Comparison of ENCODE assay signal across 8 mouse cellular contexts in the genomic region with DNA sequence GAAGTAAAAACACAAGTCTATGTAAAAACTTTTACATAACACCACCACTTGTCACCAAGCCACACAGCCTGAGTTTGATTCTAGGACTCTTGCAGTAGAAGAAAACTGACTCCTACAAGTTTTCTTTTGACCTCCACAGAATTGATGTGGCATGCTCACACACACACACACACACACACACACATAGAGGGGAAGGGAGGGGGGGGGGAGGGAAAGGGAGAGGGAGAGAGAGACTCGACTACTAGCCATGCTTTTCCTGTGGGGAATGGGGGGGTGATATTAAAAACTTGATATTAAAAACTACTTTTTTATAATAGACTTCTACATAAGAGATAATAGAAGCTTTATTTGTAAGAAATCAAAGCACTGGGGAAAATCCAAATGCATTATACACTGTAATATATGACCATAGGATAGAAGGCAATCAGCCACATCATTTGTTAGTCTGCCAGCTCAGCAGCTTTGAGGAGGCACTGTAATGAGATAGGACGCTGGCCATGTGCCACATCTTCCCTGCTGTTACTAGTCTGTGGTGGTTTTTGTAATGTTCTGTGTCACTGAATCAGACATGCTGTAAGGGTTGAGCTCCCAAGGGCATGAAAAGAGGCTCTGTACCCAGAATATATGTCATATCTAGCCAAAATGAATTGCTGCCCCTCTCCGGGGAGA.
DNase-seq lines count a peak whose midpoint lies in the region; ATAC-seq and TF ChIP-seq lines count a peak whose summit lies in the region.

No protein-coding gene starts in this region.

- H3K9ac ChIP-seq in lung, embryonic 15.5 days = no peak overlapping the region
- no peak overlapping the region for H3K9ac ChIP-seq in forebrain, embryonic 12.5 days

- WGBS in lung, embryonic 15.5 days = 39% methylated on average over 3 of the region's 3 CpGs
- 38% methylated on average over 3 of the region's 3 CpGs for WGBS in lung, adult 2 months
- 53% methylated on average over 3 of the region's 3 CpGs for WGBS in forebrain, embryonic 12.5 days

- DNase-seq in adrenal gland, adult 2 months = peak; percentile 33
- no peak for DNase-seq in adrenal gland, adult 18-20 months (ENCODE audit: low spot score in 2 of 2)
- DNase-seq in lung, adult 2 months = no peak
- peak; percentile 14 to 17 for DNase-seq in layer of hippocampus, postnatal 36 days
- no peak for DNase-seq in urinary bladder, adult 2 months (ENCODE audit: low spot score)

- no peaks in the 10 kb centered on the region for H3K27me3 ChIP-seq in lung, embryonic 15.5 days
- 0 out of 2 replicates have a peak, but pooled peaks cover under 1% of the 10 kb centered on the region for H3K27me3 ChIP-seq in forebrain, embryonic 12.5 days

- H3K9me3 ChIP-seq in lung, embryonic 15.5 days = no peaks in the 10 kb centered on the region
- H3K9me3 ChIP-seq in forebrain, embryonic 12.5 days = no peaks in the 10 kb centered on the region

- no peak overlapping the region for H3K4me3 ChIP-seq in lung, embryonic 15.5 days
- H3K4me3 ChIP-seq in lung, adult 2 months (replicated peaks; ENCODE audit: extremely low read depth, low read depth, low read length) = no peak overlapping the region
- H3K4me3 ChIP-seq in forebrain, embryonic 12.5 days (replicated peaks) = no peak overlapping the region

- peak overlapping the region; percentile 41; the same call in 1 of the 2 replicates for H3K27ac ChIP-seq in lung, embryonic 15.5 days
- H3K27ac ChIP-seq in forebrain, embryonic 12.5 days = peak overlapping the region; percentile 19; the same call in 1 of the 2 replicates

- peak; percentile 87 for ATAC-seq in lung, embryonic 15.5 days (ENCODE audit: borderline replicate concordance, extremely low read depth, low FRiP score, low TSS enrichment)
- ATAC-seq in forebrain, embryonic 12.5 days (ENCODE audit: low FRiP score) = peak; percentile 87; the same call in 1 of the 2 replicates
- ATAC-seq in granulocyte monocyte progenitor cell, adult 5-6 weeks (replicated peaks; ENCODE audit: poor library complexity, severe bottlenecking) = no peak

- peaks cover 5% of the 10 kb centered on the region for H3K4me1 ChIP-seq in lung, embryonic 15.5 days
- H3K4me1 ChIP-seq in lung, adult 2 months (ENCODE audit: control insufficient read depth, insufficient read depth, low read length) = no peaks in the 10 kb centered on the region
- no peaks in the 10 kb centered on the region for H3K4me1 ChIP-seq in forebrain, embryonic 12.5 days

- no peaks in the 10 kb centered on the region for H3K36me3 ChIP-seq in lung, embryonic 15.5 days
- no peaks in the 10 kb centered on the region for H3K36me3 ChIP-seq in forebrain, embryonic 12.5 days (replicated peaks)

- H3K4me2 ChIP-seq in lung, embryonic 15.5 days = no peak overlapping the region
- no peak overlapping the region for H3K4me2 ChIP-seq in forebrain, embryonic 12.5 days

- no peak for TF ChIP-seq CTCF in lung, adult 2 months (IDR thresholded peaks at IDR 0.05; ENCODE audit: insufficient read depth, low read length)

- TF ChIP-seq POLR2A in lung, adult 2 months (IDR thresholded peaks at IDR 0.05; ENCODE audit: borderline replicate concordance, extremely low read depth, low read depth, low read length) = no peak

Comparison
In these comparisons a context has a peak if more than half of its experiments do, and no peak if none do; other contexts are left out.
1. DNase-seq: peak in adrenal gland, adult 2 months (single experiment) and layer of hippocampus, postnatal 36 days (2 of 2); none in adrenal gland, adult 18-20 months (0 of 2), lung, adult 2 months (single experiment) and urinary bladder, adult 2 months (single experiment).